Mouse (Mus musculus): ENCODE results near the gene Exoc2. TPM values are rescaled to one million over a fixed set of nuclear protein-coding genes. Genes with fewer than 3 reads are reported as not detected.
A peak's percentile ranks its signal among the peaks of the same experiment; 100 is the strongest.

Exoc2 gene
- polyA plus RNA-seq, 1 experiment from 2014 or later, result 29.9 TPM

GRCm38 (mm10) chr13:30966507-30966911 is 7.4 kb downstream of the Exoc2 start:
- H3K27me3 ChIP-seq, result no peaks in the 10 kb centered on the region

GRCm38 (mm10) chr13:30961932-30962331 is 12.0 kb downstream of the Exoc2 start:
- Histone ChIP-seq H3K27me3 (no peaks in the 10 kb centered on the region), H3K27ac (no peak overlapping the region), H3K4me3 (replicated peaks) (no peak overlapping the region), H3K9me3 (replicated peaks) (no peaks in the 10 kb centered on the region), H3K4me1 (peaks cover 13% of the 10 kb centered on the region), H3K9ac (no peak overlapping the region), H3K4me2 (no peak overlapping the region), H3K36me3 (no peaks in the 10 kb centered on the region)
- WGBS, result 73% methylated on average over 2 of the region's 2 CpGs
- ATAC-seq (replicated peaks; ENCODE audit: low FRiP score), result no peak

More at GRCm38 (mm10) chr13:30966507-30966911, 7.4 kb downstream of the Exoc2 start:
- no peak overlapping the region for H3K4me3 ChIP-seq (replicated peaks)
- H3K27ac ChIP-seq, result 0 out of 2 replicates have a peak overlapping the region, but pooled peaks have one; percentile 48
- WGBS, result 14% methylated on average over 10 of the region's 10 CpGs
- no peaks in the 10 kb centered on the region for H3K36me3 ChIP-seq
- H3K4me1 ChIP-seq, result peaks cover 17% of the 10 kb centered on the region
- no peak overlapping the region for H3K9ac ChIP-seq
- H3K9me3 ChIP-seq (replicated peaks), result no peaks in the 10 kb centered on the region
- H3K4me2 ChIP-seq, result peak overlapping the region; percentile 46
- ATAC-seq (replicated peaks; ENCODE audit: low FRiP score), result peak; percentile 88

GRCm38 (mm10) chr13:30960714-30961113 is 13.2 kb downstream of the Exoc2 start:
- Histone ChIP-seq H3K27ac (no peak overlapping the region), H3K36me3 (no peaks in the 10 kb centered on the region), H3K27me3 (no peaks in the 10 kb centered on the region), H3K4me2 (no peak overlapping the region), H3K9ac (no peak overlapping the region), H3K4me1 (peaks cover 2% of the 10 kb centered on the region), H3K9me3 (replicated peaks) (no peaks in the 10 kb centered on the region), H3K4me3 (replicated peaks) (no peak overlapping the region)
- WGBS, result 84% methylated on average over 2 of the region's 2 CpGs
- ATAC-seq (replicated peaks; ENCODE audit: low FRiP score), result no peak

- Histone ChIP-seq H3K4me1 (no peaks in the 10 kb centered on the region), H3K4me2 (no peak overlapping the region), H3K27me3 (no peaks in the 10 kb centered on the region), H3K36me3 (no peaks in the 10 kb centered on the region), H3K9me3 (replicated peaks) (no peaks in the 10 kb centered on the region), H3K9ac (no peak overlapping the region), H3K4me3 (replicated peaks) (no peak overlapping the region), H3K27ac (no peak overlapping the region)
- 57% methylated on average over 1 of the region's 1 CpGs for WGBS
- no peak for ATAC-seq (replicated peaks; ENCODE audit: low FRiP score)
Observed at GRCm38 (mm10) chr13:30953580-30953979, 20.3 kb downstream of the Exoc2 start.

- Histone ChIP-seq H3K27me3 (no peaks in the 10 kb centered on the region), H3K27ac (no peak overlapping the region), H3K4me1 (no peaks in the 10 kb centered on the region), H3K9me3 (replicated peaks) (no peaks in the 10 kb centered on the region), H3K9ac (no peak overlapping the region), H3K4me3 (replicated peaks) (no peak overlapping the region), H3K4me2 (no peak overlapping the region), H3K36me3 (no peaks in the 10 kb centered on the region)
- ATAC-seq (replicated peaks; ENCODE audit: low FRiP score), result no peak
- 93% methylated on average over 2 of the region's 2 CpGs for WGBS
Observed at GRCm38 (mm10) chr13:30952044-30952443, 21.8 kb downstream of the Exoc2 start.

- no peak for ATAC-seq (replicated peaks; ENCODE audit: low FRiP score)
- Histone ChIP-seq H3K27ac (no peak overlapping the region), H3K27me3 (no peaks in the 10 kb centered on the region), H3K4me3 (replicated peaks) (no peak overlapping the region), H3K9me3 (replicated peaks) (no peaks in the 10 kb centered on the region), H3K36me3 (no peaks in the 10 kb centered on the region), H3K4me1 (no peaks in the 10 kb centered on the region), H3K9ac (no peak overlapping the region), H3K4me2 (no peak overlapping the region)
- 95% methylated on average over 9 of the region's 9 CpGs for WGBS
Observed at GRCm38 (mm10) chr13:30949181-30949580, 24.7 kb downstream of the Exoc2 start.

GRCm38 (mm10) chr13:30947540-30947939 is 26.4 kb downstream of the Exoc2 start, which contains the start of gene Hus1b:
Hus1b (minus strand) TSS chr13:30947759.
- ATAC-seq (replicated peaks; ENCODE audit: low FRiP score), result no peak
- no peak within 1 kb of the TSS for H3K4me3 ChIP-seq (replicated peaks)
- H3K9ac ChIP-seq, result no peak within 1 kb of the TSS
- no peak within 1 kb of the TSS for H3K4me2 ChIP-seq
- no peaks in the 10 kb centered on the region for H3K4me1 ChIP-seq
- H3K36me3 ChIP-seq, result no peaks in the 10 kb centered on the region
- no peak within 1 kb of the TSS for H3K27ac ChIP-seq
- H3K9me3 ChIP-seq (replicated peaks), result no peaks in the 10 kb centered on the region
- WGBS, result 89% methylated on average over 11 of the region's 11 CpGs
- H3K27me3 ChIP-seq, result no peaks in the 10 kb centered on the region

- Histone ChIP-seq H3K4me1 (no peaks in the 10 kb centered on the region), H3K4me2 (no peak overlapping the region), H3K9me3 (replicated peaks) (no peaks in the 10 kb centered on the region), H3K4me3 (replicated peaks) (no peak overlapping the region), H3K36me3 (no peaks in the 10 kb centered on the region), H3K27me3 (no peaks in the 10 kb centered on the region), H3K27ac (no peak overlapping the region), H3K9ac (no peak overlapping the region)
- ATAC-seq (replicated peaks; ENCODE audit: low FRiP score), result no peak
- WGBS, result 92% methylated on average over 15 of the region's 15 CpGs
Observed at GRCm38 (mm10) chr13:30947129-30947528, 26.8 kb downstream of the Exoc2 start.

GRCm38 (mm10) chr13:30945788-30946187 is 28.1 kb downstream of the Exoc2 start:
- ATAC-seq (replicated peaks; ENCODE audit: low FRiP score), result no peak
- H3K9me3 ChIP-seq (replicated peaks), result no peaks in the 10 kb centered on the region

GRCm38 (mm10) chr13:30932972-30933371 is 40.9 kb downstream of the Exoc2 start:
- no peak for ATAC-seq (replicated peaks; ENCODE audit: low FRiP score)
- Histone ChIP-seq H3K9me3 (replicated peaks) (no peaks in the 10 kb centered on the region), H3K27me3 (no peaks in the 10 kb centered on the region), H3K9ac (no peak overlapping the region), H3K27ac (no peak overlapping the region), H3K4me2 (no peak overlapping the region), H3K4me3 (replicated peaks) (no peak overlapping the region), H3K4me1 (no peaks in the 10 kb centered on the region), H3K36me3 (no peaks in the 10 kb centered on the region)
- 89% methylated on average over 6 of the region's 6 CpGs for WGBS

More at GRCm38 (mm10) chr13:30945788-30946187, 28.1 kb downstream of the Exoc2 start:
- Histone ChIP-seq H3K27ac (no peak overlapping the region), H3K9ac (no peak overlapping the region), H3K36me3 (no peaks in the 10 kb centered on the region), H3K27me3 (no peaks in the 10 kb centered on the region), H3K4me2 (no peak overlapping the region), H3K4me1 (no peaks in the 10 kb centered on the region), H3K4me3 (replicated peaks) (no peak overlapping the region)

- no peak overlapping the region for H3K4me2 ChIP-seq
- H3K4me3 ChIP-seq (replicated peaks), result no peak overlapping the region
- ATAC-seq (replicated peaks; ENCODE audit: low FRiP score), result no peak
- H3K27me3 ChIP-seq, result no peaks in the 10 kb centered on the region
- 70% methylated on average over 4 of the region's 4 CpGs for WGBS
- no peaks in the 10 kb centered on the region for H3K9me3 ChIP-seq (replicated peaks)
- 0 out of 2 replicates have a peak, but pooled peaks cover 5% of the 10 kb centered on the region for H3K36me3 ChIP-seq
- H3K4me1 ChIP-seq, result no peaks in the 10 kb centered on the region
- H3K27ac ChIP-seq, result no peak overlapping the region
- no peak overlapping the region for H3K9ac ChIP-seq
Observed at GRCm38 (mm10) chr13:30931613-30932012, 42.3 kb downstream of the Exoc2 start.

GRCm38 (mm10) chr13:30929119-30929518 is 44.8 kb downstream of the Exoc2 start:
- no peaks in the 10 kb centered on the region for H3K4me1 ChIP-seq
- no peaks in the 10 kb centered on the region for H3K9me3 ChIP-seq (replicated peaks)
- H3K9ac ChIP-seq, result no peak overlapping the region
- no peak for ATAC-seq (replicated peaks; ENCODE audit: low FRiP score)
- H3K36me3 ChIP-seq, result 0 out of 2 replicates have a peak, but pooled peaks cover 7% of the 10 kb centered on the region
- no peak overlapping the region for H3K27ac ChIP-seq
- no peak overlapping the region for H3K4me3 ChIP-seq (replicated peaks)
- H3K4me2 ChIP-seq, result no peak overlapping the region
- WGBS, result 89% methylated on average over 2 of the region's 2 CpGs
- H3K27me3 ChIP-seq, result no peaks in the 10 kb centered on the region

GRCm38 (mm10) chr13:30924269-30924668 is 49.6 kb downstream of the Exoc2 start:
- no peak for ATAC-seq (replicated peaks; ENCODE audit: low FRiP score)
- H3K9me3 ChIP-seq (replicated peaks), result no peaks in the 10 kb centered on the region
- H3K27ac ChIP-seq, result no peak overlapping the region
- H3K4me1 ChIP-seq, result no peaks in the 10 kb centered on the region
- H3K27me3 ChIP-seq, result no peaks in the 10 kb centered on the region
- H3K9ac ChIP-seq, result no peak overlapping the region
- H3K36me3 ChIP-seq, result peaks cover 18% of the 10 kb centered on the region; the same call in 1 of the 2 replicates
- no peak overlapping the region for H3K4me2 ChIP-seq
- H3K4me3 ChIP-seq (replicated peaks), result no peak overlapping the region
- 83% methylated on average over 6 of the region's 6 CpGs for WGBS

Data from kidney, embryonic 15.5 days (tissue).